Mouse (Mus musculus) lung, adult 2 months (tissue): Measurements from ENCODE around the gene Prdm16. TPM values are rescaled to one million over a fixed set of nuclear protein-coding genes. Genes with fewer than 3 reads are reported as not detected.

Source experiments
- DNase-seq: peaks from one replicate; pipeline ENCODE4 v3.0.0; 2022
- H3K4me1 ChIP-seq: fragments of 200-500 bp; 2 replicates; pipeline ENCODE4 v1.6.1; 2011; ENCODE audit warnings: low read length; ENCODE audit not compliant: control insufficient read depth, insufficient read depth
- H3K4me3 ChIP-seq: fragments of 200-500 bp; replicated peaks from 2 replicates; pipeline ENCODE3; 2011; ENCODE audit warnings: low read depth, mild to moderate bottlenecking, control low read depth, low read length; ENCODE audit errors: extremely low read depth
- CTCF ChIP-seq: fragments of 200-500 bp; IDR thresholded peaks from 2 replicates; pipeline ENCODE4 v1.5.1; 2011; ENCODE audit warnings: mild to moderate bottlenecking, low read length, control low read depth; ENCODE audit not compliant: insufficient read depth
- POLR2A ChIP-seq: fragments of 200-500 bp; IDR thresholded peaks from 2 replicates; pipeline ENCODE4 v1.6.1; 2011; ENCODE audit warnings: low read depth, mild to moderate bottlenecking, control low read depth, low read length, borderline replicate concordance; ENCODE audit errors: extremely low read depth
- WGBS: fragments of 180-500 bp; shearing (Covaris S2); methylation state at CpG from one replicate; pipeline ENCODE4 v1.1.7; 2018; 5-methylcytosine and 5-hydroxymethylcytosine counted together
- polyA plus RNA-seq: library from polyadenylated mRNA; depleted of rRNA; stranded (reverse); fragments of >200 nt; gene quantifications from 2 replicates; pipeline ENCODE4 v1.2.3, GENCODE M21; 2012

Gene Prdm16
- polyA plus RNA-seq, 1 experiment, result 18.3 TPM

- H3K4me1 ChIP-seq, result peaks cover 9% of the 10 kb centered on the region
- TF ChIP-seq CTCF (no peak), POLR2A (no peak)
- WGBS, result 29% methylated on average over 9 of the region's 9 CpGs
- H3K4me3 ChIP-seq, result no peak overlapping the region
- DNase-seq, result peak; percentile 75
Measured at GRCm38 (mm10) chr4:154527506-154527905, 109.2 kb downstream of the Prdm16 start.

GRCm38 (mm10) chr4:154526351-154526786, 110.3 kb downstream of the Prdm16 start:
- Histone ChIP-seq H3K4me3 (no peak overlapping the region), H3K4me1 (peaks cover 9% of the 10 kb centered on the region)
- TF ChIP-seq POLR2A (no peak), CTCF (no peak)
- 67% methylated on average over 6 of the region's 6 CpGs for WGBS
- no peak for DNase-seq

GRCm38 (mm10) chr4:154523898-154524297, 112.8 kb downstream of the Prdm16 start:
- no peak for TF ChIP-seq POLR2A
- TF ChIP-seq CTCF, result no peak
- no peak for DNase-seq
- H3K4me3 ChIP-seq, result no peak overlapping the region
- H3K4me1 ChIP-seq, result peaks cover 9% of the 10 kb centered on the region
- 62% methylated on average over 17 of the region's 17 CpGs for WGBS

- TF ChIP-seq POLR2A, result no peak
- no peak for TF ChIP-seq CTCF
- WGBS, result 71% methylated on average over 7 of the region's 7 CpGs
- peaks cover 5% of the 10 kb centered on the region for H3K4me1 ChIP-seq
- no peak for DNase-seq
- no peak overlapping the region for H3K4me3 ChIP-seq
Measured at GRCm38 (mm10) chr4:154521881-154522676, 114.6 kb downstream of the Prdm16 start.

GRCm38 (mm10) chr4:154519470-154520037, 117.1 kb downstream of the Prdm16 start:
- 50% methylated on average over 16 of the region's 16 CpGs for WGBS
- no peak for DNase-seq
- TF ChIP-seq CTCF (no peak), POLR2A (no peak)
- Histone ChIP-seq H3K4me1 (peaks cover 2% of the 10 kb centered on the region; the same call in 1 of the 2 replicates), H3K4me3 (no peak overlapping the region)

- Histone ChIP-seq H3K4me1 (peaks cover 2% of the 10 kb centered on the region; the same call in 1 of the 2 replicates), H3K4me3 (no peak overlapping the region)
- 80% methylated on average over 7 of the region's 7 CpGs for WGBS
- DNase-seq, result no peak
- TF ChIP-seq POLR2A (no peak), CTCF (no peak)
Measured at GRCm38 (mm10) chr4:154517991-154518390, 118.7 kb downstream of the Prdm16 start.

GRCm38 (mm10) chr4:154516470-154516869, 120.2 kb downstream of the Prdm16 start:
- H3K4me3 ChIP-seq, result no peak overlapping the region

GRCm38 (mm10) chr4:154513664-154514063, 123.0 kb downstream of the Prdm16 start:
- 43% methylated on average over 2 of the region's 2 CpGs for WGBS
- DNase-seq, result no peak
- Histone ChIP-seq H3K4me1 (no peaks in the 10 kb centered on the region), H3K4me3 (no peak overlapping the region)
- TF ChIP-seq POLR2A (no peak), CTCF (no peak)

More at GRCm38 (mm10) chr4:154516470-154516869, 120.2 kb downstream of the Prdm16 start:
- no peak for DNase-seq
- H3K4me1 ChIP-seq, result no peaks in the 10 kb centered on the region
- WGBS, result 55% methylated on average over 8 of the region's 8 CpGs
- TF ChIP-seq POLR2A (no peak), CTCF (no peak)

GRCm38 (mm10) chr4:154512518-154513090, 124.1 kb downstream of the Prdm16 start:
- no peak overlapping the region for H3K4me3 ChIP-seq
- TF ChIP-seq CTCF (no peak), POLR2A (no peak)
- WGBS, result 57% methylated on average over 15 of the region's 15 CpGs
- no peak for DNase-seq
- no peaks in the 10 kb centered on the region for H3K4me1 ChIP-seq

- no peak overlapping the region for H3K4me3 ChIP-seq
- no peaks in the 10 kb centered on the region for H3K4me1 ChIP-seq
- WGBS, result 47% methylated on average over 4 of the region's 4 CpGs
- TF ChIP-seq CTCF, result no peak
- TF ChIP-seq POLR2A, result no peak
- DNase-seq, result no peak
Measured at GRCm38 (mm10) chr4:154511767-154512166, 124.9 kb downstream of the Prdm16 start.
